Mouse (Mus musculus) kidney, postnatal 14 days (tissue): ENCODE results near the gene Copz2.
A peak's percentile ranks its signal among the peaks of the same experiment; 100 is the strongest.
"Not testable (repeated sequence)": the region's sequence is repeated elsewhere in the genome, so short reads cannot be mapped to it uniquely, and the experiment has no call there.

Experiments
- DNase-seq: peaks from one replicate; pipeline ENCODE4 v3.0.0; 2022; ENCODE audit warnings: mixed read lengths

Copz2 gene

DNA sequence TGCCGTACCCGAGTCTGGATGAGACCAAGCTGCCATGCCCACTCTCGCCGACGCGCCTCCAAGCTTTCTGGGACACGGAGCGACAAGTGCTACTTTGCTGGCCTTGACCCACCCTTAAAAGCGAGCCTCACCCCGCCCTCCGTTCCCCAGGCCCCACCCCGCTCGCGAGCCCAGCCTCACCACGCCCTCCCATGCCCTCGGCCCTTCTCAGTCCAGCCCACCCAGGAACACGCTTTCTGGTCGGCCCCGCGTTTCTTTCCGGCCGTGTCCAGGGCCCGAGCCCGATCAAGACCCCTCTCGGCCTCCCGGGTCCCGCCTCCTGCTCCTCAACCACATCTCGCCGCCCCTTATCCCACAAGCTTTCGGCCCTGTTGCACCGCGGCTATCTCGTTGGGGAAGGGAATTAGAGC, 20.3 kb upstream of the Copz2 start:
- DNase-seq, result peak; percentile 93

- peak; percentile 99 for DNase-seq
These were observed 19.7 kb upstream of the Copz2 start, which contains the start of gene Nfe2l1 for GRCm38 (mm10) chr11:96829813-96830538. Gene Nfe2l1, minus strand, starts transcription at chr11:96829968.

GRCm38 (mm10) chr11:96830539-96831216, 19.0 kb upstream of the Copz2 start:
- DNase-seq, result no peak

DNA sequence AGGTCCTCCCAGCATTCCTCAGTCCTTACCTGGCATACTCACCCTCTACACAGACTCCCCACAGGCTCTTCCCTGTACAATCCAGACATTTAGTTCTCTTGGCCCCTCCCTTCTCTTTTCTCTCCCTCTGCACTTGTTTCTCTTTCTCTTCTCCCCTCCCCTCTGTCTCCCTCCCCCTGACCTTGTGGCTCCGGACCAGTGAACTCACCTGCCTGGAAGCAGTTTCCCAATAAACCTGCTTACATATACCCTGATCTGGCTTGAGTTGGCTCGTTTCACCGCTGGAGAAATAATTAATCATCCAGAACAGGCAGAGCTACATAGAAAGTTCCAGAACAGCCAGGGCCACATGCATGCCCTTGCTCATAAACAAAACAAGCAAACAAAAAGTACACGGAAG, 18.2 kb upstream of the Copz2 start:
- DNase-seq, result peak; percentile 78

- no peak for DNase-seq
These were observed 17.1 kb upstream of the Copz2 start for GRCm38 (mm10) chr11:96832541-96832940.

GRCm38 (mm10) chr11:96832973-96833372, 16.7 kb upstream of the Copz2 start:
- no peak for DNase-seq

DNA sequence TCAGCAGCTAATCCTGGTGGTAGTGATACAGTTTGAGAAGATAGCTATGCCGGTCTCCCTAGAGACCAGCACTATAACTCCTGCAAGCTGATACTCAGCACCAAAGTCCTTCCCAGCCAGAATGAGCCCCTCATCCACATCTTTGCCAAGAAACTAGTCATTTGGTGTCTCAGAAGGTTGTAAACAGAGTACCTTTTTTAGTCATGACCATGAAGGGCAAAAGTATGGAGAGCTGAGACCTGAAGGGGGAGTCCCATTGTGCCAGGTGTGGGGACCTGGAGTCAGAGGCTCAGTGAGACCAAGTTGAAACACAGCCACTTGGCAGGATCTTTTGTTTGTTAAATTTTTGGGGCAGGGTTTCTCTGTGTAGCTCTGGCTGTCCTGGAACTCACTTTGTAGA, 15.5 kb upstream of the Copz2 start:
- DNase-seq, result no peak

- DNase-seq, result no peak
These were observed 12.4 kb upstream of the Copz2 start for GRCm38 (mm10) chr11:96837298-96837697.

DNA sequence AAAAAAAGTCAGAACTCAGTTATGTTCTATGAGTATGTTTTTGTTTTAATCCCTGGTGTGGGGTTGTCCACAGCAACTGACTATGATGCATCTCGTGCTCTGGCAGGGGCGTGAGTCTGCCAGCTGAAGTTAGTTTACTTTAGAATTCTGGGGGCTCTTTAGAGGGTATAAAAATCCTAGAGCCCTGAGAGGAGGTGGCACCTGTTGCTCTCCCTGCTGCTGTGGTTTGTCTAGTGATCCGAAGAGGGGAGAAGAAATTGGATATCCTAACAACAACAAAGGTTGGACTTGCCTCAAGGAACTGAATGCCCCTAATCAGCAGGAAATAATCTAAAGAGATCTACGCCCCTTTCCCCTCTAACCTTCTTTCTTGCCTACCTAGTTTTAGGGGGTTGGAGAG, 11.3 kb upstream of the Copz2 start:
- no peak for DNase-seq

DNA sequence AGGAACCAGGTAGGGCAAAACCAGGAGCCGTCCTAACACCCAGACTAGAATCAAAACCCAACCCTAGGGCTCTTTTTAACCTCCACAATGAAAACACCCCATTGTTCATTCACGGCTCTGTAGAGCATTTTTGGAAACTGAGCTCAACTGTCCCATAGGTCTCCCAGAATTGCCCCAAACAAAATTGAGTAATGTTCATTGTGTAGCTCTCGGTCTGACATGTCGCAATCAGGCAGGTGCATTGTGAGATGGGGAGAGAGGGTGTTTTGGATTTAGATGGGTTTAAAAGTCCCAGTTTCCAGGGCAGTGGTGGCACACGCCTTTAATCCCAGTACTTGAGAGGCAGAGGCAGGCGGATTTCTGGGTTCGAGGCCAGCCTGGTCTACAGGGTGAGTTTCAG, 10.2 kb upstream of the Copz2 start:
- DNase-seq, result no peak

- DNase-seq, result no peak
These were observed 9.8 kb upstream of the Copz2 start for GRCm38 (mm10) chr11:96839877-96840276.

- no peak for DNase-seq
These were observed 9.4 kb upstream of the Copz2 start for GRCm38 (mm10) chr11:96840290-96840689.

DNA sequence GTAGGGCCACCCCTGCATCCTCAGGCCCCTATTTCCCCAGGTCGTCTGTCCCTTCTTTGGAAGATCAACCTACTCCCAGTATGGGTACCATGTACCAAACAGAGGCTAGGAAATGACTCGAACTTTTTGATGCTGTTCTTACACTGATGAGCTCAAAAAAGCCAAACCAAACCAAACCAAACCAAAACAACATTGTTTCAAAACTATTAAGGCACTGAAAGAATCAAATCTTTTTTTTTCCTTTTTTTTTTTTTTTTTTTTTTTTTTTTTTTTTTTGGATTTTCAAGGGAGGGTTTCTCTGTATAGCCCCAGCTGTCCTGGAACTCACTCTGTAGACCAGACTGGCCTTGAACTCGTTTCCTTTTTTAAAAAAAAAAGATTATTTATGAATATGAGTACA, 6.0 kb upstream of the Copz2 start:
- no peak for DNase-seq

- no peak for DNase-seq
These were observed 2.4 kb upstream of the Copz2 start for GRCm38 (mm10) chr11:96847240-96847639.

DNA sequence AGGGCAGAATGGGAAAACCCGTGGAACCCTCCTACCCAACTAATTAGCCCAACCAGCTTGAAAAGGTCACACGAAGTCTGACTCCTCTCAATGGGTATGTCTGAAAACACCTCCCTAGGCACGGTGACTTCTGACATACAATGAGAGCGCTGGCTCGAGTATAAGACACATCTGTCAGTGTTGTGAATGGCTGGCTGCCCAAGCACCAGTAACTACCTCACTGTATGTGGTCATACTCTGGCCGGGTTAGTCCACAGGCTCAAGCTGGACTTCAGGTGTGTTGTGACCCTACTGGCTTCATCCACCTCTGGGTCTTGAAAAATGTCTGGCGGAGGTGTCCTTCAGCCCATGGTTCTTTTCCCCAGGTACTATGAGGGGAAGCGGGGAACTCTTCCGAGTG, 976 bp upstream of the Copz2 start:
- no peak for DNase-seq

- not testable (repeated sequence) for DNase-seq
These were observed 525 bp upstream of the Copz2 start for GRCm38 (mm10) chr11:96849145-96849544.

DNA sequence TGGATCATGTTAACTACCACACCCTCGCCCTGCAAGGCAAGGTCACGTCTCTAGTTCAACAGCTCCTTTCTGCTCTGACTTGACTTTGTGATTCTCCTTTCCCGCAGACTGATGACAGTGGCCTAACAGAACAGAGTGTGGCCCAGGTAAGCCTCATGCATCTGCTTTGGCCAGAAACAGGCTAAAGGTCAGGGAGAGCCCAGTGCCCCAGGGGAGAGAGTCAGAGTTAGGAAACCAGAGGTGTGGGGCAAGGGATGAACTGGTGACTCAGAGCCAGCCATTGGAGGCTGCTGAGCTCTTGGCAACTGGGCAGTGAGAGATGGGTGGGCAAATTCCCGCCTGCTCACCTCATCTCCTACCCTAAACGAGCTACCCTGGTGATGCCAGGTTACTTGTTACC, 7.8 kb downstream of the Copz2 start:
- DNase-seq, result no peak

- no peak for DNase-seq
These were observed 10.0 kb downstream of the Copz2 start for GRCm38 (mm10) chr11:96859635-96860034.

DNA sequence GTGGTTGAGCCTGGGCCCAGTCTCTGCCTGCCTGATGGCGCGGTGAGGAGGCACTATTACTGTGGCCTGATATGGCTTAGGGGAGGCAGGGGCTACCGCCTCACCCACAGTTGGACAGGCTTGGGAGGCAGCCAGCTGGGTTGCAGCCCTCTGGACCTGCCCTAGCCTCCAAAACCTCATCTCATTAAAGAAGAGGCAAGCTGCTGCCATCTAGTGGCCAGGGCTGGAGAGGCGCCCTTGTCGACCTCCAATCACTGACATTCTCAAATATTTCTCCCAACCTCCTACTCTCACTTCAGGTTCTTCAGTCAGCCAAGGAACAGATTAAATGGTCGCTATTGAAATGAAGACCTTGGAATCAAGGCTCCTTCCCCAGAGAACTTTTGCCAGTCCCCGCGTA, 10.9 kb downstream of the Copz2 start:
- DNase-seq, result peak; percentile 88

- DNase-seq, result peak; percentile 75
These were observed 11.8 kb downstream of the Copz2 start for GRCm38 (mm10) chr11:96861446-96861845.

DNA sequence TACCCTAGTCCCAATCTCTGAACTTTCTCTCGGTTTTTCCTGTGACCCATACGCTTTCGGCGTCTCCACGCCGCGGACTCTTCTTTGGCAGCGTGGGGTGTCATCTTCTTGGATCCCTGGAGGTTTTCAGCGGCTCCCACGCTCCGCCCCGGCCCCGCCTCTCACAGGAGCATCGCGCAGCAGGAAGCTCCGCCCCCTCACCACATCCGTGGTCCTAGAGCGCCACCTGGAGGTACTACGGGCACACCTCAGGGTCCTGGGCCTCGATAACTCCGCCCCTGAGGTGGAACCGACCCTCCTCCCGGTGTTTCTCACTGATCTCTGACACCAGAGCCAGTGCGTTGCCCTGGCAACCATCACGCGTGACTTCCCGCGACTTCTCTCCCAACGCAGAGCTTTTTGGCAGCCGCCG, 12.2 kb downstream of the Copz2 start:
- peak; percentile 96 for DNase-seq

- DNase-seq, result peak; percentile 22
These were observed 12.9 kb downstream of the Copz2 start for GRCm38 (mm10) chr11:96862534-96862933.

DNA sequence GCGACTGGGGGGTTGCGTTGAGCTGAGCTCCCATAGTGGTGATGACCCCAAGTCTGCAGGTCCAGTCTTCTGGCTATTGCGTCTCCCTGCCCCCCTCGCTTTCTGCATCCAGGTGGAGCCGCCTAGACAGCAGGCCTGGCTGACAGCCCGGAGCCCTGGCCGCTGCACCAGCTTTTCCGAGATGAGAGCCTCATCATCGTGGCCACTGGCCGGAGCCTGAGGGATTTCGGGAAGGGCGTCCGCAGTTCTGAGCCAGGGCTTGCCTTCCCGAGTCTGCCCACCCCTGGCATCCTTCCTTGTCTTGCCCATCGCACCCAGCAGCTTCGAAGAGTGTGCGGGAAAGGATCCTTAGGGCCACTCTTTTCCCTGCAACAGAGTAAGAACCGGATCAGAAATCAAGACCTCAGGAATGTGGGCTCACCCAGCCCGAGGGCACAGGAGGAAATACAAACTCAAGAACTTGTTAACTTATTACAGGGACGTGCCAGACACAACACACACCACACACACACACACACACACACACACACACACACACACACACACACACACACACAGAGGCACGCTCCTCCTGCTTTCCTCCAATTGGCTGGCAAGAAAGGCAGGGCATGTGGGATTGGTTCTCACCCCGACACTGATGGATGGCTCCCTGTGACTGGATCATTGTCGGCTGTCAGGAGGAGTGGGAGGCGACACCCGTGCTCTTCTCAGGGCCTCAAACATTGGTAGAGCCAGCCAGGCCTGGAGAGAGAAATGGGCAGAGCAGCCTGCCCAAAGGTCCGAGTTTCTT, 13.7 kb downstream of the Copz2 start:
- peak; percentile 75 for DNase-seq

DNA sequence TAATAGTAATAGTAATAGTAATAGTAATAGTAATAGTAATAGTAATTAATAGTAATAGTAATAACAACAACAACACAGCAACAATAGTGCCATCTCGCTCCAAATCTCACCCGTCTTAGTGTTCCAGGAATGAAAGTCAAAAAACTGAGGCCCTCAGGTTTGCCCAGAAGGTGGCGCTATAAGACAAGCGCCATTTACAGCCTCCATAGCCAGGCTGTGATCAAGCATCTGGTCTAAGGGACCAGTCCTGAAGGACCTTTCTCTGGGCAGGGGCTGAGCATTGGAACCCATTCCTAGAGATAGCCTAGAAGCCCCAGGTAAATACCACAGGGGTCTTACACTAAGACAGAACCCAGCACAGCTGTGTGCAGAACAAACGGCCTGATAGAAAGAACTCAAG, 17.5 kb downstream of the Copz2 start:
- DNase-seq, result peak; percentile 78
